Mouse (Mus musculus) megakaryocyte, embryonic 14.5 days (primary cell): ENCODE data around the gene Klhl2.

Source experiments
- FLI1 ChIP-seq: IDR thresholded peaks from 2 replicates; pipeline ENCODE4 v1.6.1; 2012; ENCODE audit warnings: low read length, inconsistent platforms, mixed read lengths
- GATA1 ChIP-seq: IDR thresholded peaks from 3 replicates; pipeline ENCODE4 v1.6.1; 2012; ENCODE audit warnings: mixed read lengths, low read length, inconsistent platforms, borderline replicate concordance

DNA sequence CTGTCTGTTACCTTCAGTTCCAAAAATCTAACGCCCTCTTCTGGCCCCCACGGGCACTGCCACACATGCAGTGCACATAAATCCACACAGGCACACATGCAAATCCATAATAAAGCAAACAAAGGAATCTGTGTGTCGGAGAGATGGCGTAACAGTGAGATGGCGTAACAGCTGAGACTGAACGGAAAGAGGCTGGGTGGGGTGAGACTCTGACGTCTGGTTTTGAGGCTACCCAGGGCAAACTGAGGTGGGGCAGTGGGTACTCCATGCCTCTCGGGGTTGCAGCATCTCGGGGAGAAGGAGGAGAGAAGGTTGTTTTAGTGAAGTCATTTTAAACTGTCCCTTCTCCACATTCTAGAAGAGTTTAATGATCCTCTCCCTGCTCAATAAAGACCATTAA lies 20.4 kb downstream of the Klhl2 start:
- TF ChIP-seq GATA1 (no peak), FLI1 (no peak)
